Mouse (Mus musculus): ENCODE measurements around the gene Gm9821. TPM values are rescaled to one million over a fixed set of nuclear protein-coding genes. Genes with fewer than 3 reads are reported as not detected.

Gm9821 gene
- total and polyA plus RNA-seq, 3 experiments, result 1.2 to 22.7 TPM; not detected in 1

- Histone ChIP-seq H3K27ac (ENCODE audit: control insufficient read depth, low read depth, low read length) (no peak overlapping the region), H3K79me2 (ENCODE audit: control insufficient read depth, insufficient read depth, low read length, poor library complexity) (no peaks in the 10 kb centered on the region), H3K4me1 (ENCODE audit: control insufficient read depth in 1 of 2, insufficient read depth in 2 of 2, low read length in 2 of 2) (no peaks in the 10 kb centered on the region), H3K27me3 (ENCODE audit: control insufficient read depth in 1 of 2, insufficient read depth in 2 of 2, low read length in 2 of 2) (no peaks in the 10 kb centered on the region), H3K9ac (ENCODE audit: control insufficient read depth, low read depth, low read length, poor library complexity, severe bottlenecking) (no peak overlapping the region), H3K36me3 (ENCODE audit: control insufficient read depth in 1 of 2, insufficient read depth in 2 of 2, low read length in 2 of 2) (no peaks in the 10 kb centered on the region; a peak in 1 of 4 replicates), H3K4me3 (ENCODE audit: control insufficient read depth in 1 of 2, insufficient read depth in 1 of 2, low read depth in 2 of 2, low read length in 2 of 2) (no peak overlapping the region), H3K9me3 (replicated peaks; ENCODE audit: insufficient read depth, low read length) (no peaks in the 10 kb centered on the region)
- TF ChIP-seq POLR2A (IDR thresholded peaks at IDR 0.05; ENCODE audit: control insufficient read depth in 1 of 2, insufficient read depth in 1 of 2, low read depth in 1 of 2, low read length in 2 of 2, poor library complexity in 1 of 2) (peak in 1 of 2 experiments; percentile 20; a peak in 1 of 4 replicates), GATA1 (IDR thresholded peaks at IDR 0.05; ENCODE audit: low read depth, low read length) (no peak)
- no peak for DNase-seq (ENCODE audit: low read depth, low spot score)
Measured at GRCm38 (mm10) chr2:91934016-91934415, 11.5 kb upstream of the Gm9821 start.

DNA sequence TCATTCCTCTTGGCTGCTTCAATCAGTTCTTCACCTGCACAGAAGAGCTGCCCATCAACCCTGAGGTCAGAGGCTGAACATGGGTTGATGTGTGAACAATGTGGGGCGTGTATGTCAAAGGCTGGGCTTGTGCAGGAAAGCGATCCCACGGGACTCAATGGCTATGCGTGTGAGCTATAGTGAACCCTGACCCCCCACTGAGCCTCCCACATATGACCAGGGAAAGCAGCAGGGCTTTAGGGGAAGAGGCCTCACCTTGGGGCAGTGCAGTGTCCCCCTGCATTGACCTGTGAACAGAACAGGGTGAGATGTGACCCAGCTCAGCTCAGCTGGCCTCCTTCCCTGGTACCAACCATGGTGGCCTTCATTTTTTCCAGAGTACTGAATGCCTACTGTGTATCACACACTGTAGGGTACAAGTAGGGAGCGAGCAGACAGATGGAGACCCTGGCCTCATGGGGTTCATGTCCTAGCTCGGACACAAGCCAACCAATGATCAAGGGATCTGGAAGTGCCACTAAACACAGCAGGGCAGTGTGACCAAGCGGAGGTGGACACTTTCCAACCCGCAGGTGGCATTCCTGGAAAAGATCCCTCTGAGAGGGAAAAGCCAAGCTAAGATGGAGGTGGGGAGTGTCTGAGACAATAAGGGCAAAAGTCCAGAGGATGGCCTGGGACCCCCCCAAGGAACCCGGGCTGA is 10.5 kb upstream of the Gm9821 start:
- Histone ChIP-seq H3K79me2 (ENCODE audit: control insufficient read depth, insufficient read depth, low read length, poor library complexity) (no peaks in the 10 kb centered on the region), H3K27ac (ENCODE audit: control insufficient read depth, low read depth, low read length) (no peak overlapping the region), H3K36me3 (ENCODE audit: control insufficient read depth in 1 of 2, insufficient read depth in 2 of 2, low read length in 2 of 2) (no peaks in the 10 kb centered on the region; a peak in 1 of 4 replicates), H3K4me3 (ENCODE audit: control insufficient read depth in 1 of 2, insufficient read depth in 1 of 2, low read depth in 2 of 2, low read length in 2 of 2) (no peak overlapping the region), H3K9me3 (replicated peaks; ENCODE audit: insufficient read depth, low read length) (no peaks in the 10 kb centered on the region), H3K27me3 (ENCODE audit: control insufficient read depth in 1 of 2, insufficient read depth in 2 of 2, low read length in 2 of 2) (no peaks in the 10 kb centered on the region), H3K4me1 (ENCODE audit: control insufficient read depth in 1 of 2, insufficient read depth in 2 of 2, low read length in 2 of 2) (no peaks in the 10 kb centered on the region), H3K9ac (ENCODE audit: control insufficient read depth, low read depth, low read length, poor library complexity, severe bottlenecking) (no peak overlapping the region)
- no peak for TF ChIP-seq MAZ (IDR thresholded peaks at IDR 0.05; ENCODE audit: low read depth, low read length)
- no peak for TF ChIP-seq ZMIZ1 (IDR thresholded peaks at IDR 0.05; ENCODE audit: low read depth, low read length)
- no peak for TF ChIP-seq ZKSCAN1 (IDR thresholded peaks at IDR 0.05; ENCODE audit: low read depth, low read length)
- TF ChIP-seq GABPA (IDR thresholded peaks at IDR 0.05; ENCODE audit: low read depth, low read length), result no peak
- no peak for TF ChIP-seq GATA1 (IDR thresholded peaks at IDR 0.05; ENCODE audit: low read depth, low read length)
- TF ChIP-seq KAT2A (conservative IDR thresholded peaks at IDR 0.05; ENCODE audit: low read depth, low read length), result no peak
- no peak for TF ChIP-seq TBP (IDR thresholded peaks at IDR 0.05; ENCODE audit: low read depth, low read length)
- TF ChIP-seq MAFK (IDR thresholded peaks at IDR 0.05; ENCODE audit: borderline replicate concordance, low read depth, low read length), result no peak
- no peak for TF ChIP-seq JUND (IDR thresholded peaks at IDR 0.05; ENCODE audit: low read depth, low read length)
- TF ChIP-seq ZNF384 (IDR thresholded peaks at IDR 0.05; ENCODE audit: low read depth, low read length), result no peak
- no peak for TF ChIP-seq BHLHE40 (IDR thresholded peaks at IDR 0.05; ENCODE audit: borderline replicate concordance, low read depth, low read length)
- TF ChIP-seq CHD1 (IDR thresholded peaks at IDR 0.05; ENCODE audit: low read depth, low read length), result no peak
- no peak for TF ChIP-seq E2F4 (IDR thresholded peaks at IDR 0.05; ENCODE audit: borderline replicate concordance, low read depth, low read length)
- no peak for TF ChIP-seq NELFE (IDR thresholded peaks at IDR 0.05; ENCODE audit: low read depth, low read length)
- TF ChIP-seq SIN3A (IDR thresholded peaks at IDR 0.05; ENCODE audit: low read length), result no peak
- no peak for TF ChIP-seq ETS1 (IDR thresholded peaks at IDR 0.05; ENCODE audit: low read depth, low read length)
- TF ChIP-seq ZC3H11A (IDR thresholded peaks at IDR 0.05; ENCODE audit: low read depth, low read length), result no peak
- no peak for TF ChIP-seq HCFC1 (IDR thresholded peaks at IDR 0.05; ENCODE audit: low read depth, low read length)
- no peak for TF ChIP-seq MXI1 (IDR thresholded peaks at IDR 0.05; ENCODE audit: low read depth, low read length)
- TF ChIP-seq POLR2AphosphoS2 (IDR thresholded peaks at IDR 0.05; ENCODE audit: low read length), result no peak
- DNase-seq (ENCODE audit: low read depth, low spot score), result no peak

Data from MEL (cell line).